Mouse (Mus musculus) embryonic facial prominence, embryonic 13.5 days (tissue): ENCODE data around the gene Ctdspl. TPM values are rescaled to one million over a fixed set of nuclear protein-coding genes. Genes with fewer than 3 reads are reported as not detected.

ENCODE experiments used
- ATAC-seq: fragments of 200-750 bp; cut with Nextera tagmentation; 2 replicates; pipeline ENCODE4 v1.8.0; 2017; ENCODE audit warnings: low read depth; ENCODE audit not compliant: insufficient number of reproducible peaks, insufficient read depth, low FRiP score, low TSS enrichment
- H3K27ac ChIP-seq: fragments of 300-500 bp; sonication (generic); 2 replicates; pipeline ENCODE4 v1.5.1; 2015; ENCODE audit warnings: moderate library complexity, mild to moderate bottlenecking, inconsistent platforms
- H3K27me3 ChIP-seq: fragments of 300-500 bp; sonication (generic); 2 replicates; pipeline ENCODE4 v1.6.1; 2015; ENCODE audit warnings: mild to moderate bottlenecking, inconsistent platforms
- H3K36me3 ChIP-seq: fragments of 300-500 bp; sonication (generic); 2 replicates; pipeline ENCODE4 v1.6.1; 2015; ENCODE audit warnings: mild to moderate bottlenecking, inconsistent platforms
- H3K4me1 ChIP-seq: fragments of 300-500 bp; sonication (generic); 2 replicates; pipeline ENCODE4 v1.6.1; 2015; ENCODE audit warnings: inconsistent platforms
- H3K4me2 ChIP-seq: fragments of 300-500 bp; sonication (generic); 2 replicates; pipeline ENCODE4 v1.6.1; 2015; ENCODE audit warnings: moderate library complexity, mild to moderate bottlenecking, inconsistent platforms
- H3K4me3 ChIP-seq: fragments of 300-500 bp; sonication (generic); 2 replicates; pipeline ENCODE4 v1.5.1; 2015; ENCODE audit warnings: mild to moderate bottlenecking, inconsistent platforms
- H3K9ac ChIP-seq: fragments of 300-500 bp; sonication (generic); 2 replicates; pipeline ENCODE4 v1.6.1; 2015; ENCODE audit warnings: mild to moderate bottlenecking, inconsistent platforms
- H3K9me3 ChIP-seq: fragments of 300-500 bp; sonication (generic); 2 replicates; pipeline ENCODE4 v1.6.1; 2016; ENCODE audit warnings: inconsistent platforms
- WGBS: fragments of 180-500 bp; shearing (Covaris S2); methylation state at CpG from one replicate; pipeline ENCODE4 v1.1.7; 2015; ENCODE audit warnings: mixed read lengths; 5-methylcytosine and 5-hydroxymethylcytosine counted together
- polyA plus RNA-seq: library from polyadenylated mRNA; unstranded; fragments of >200 nt; fragmentation: Nextera tagmentation; extraction: Ambion mirVana; gene quantifications from 2 replicates; pipeline ENCODE4 v1.2.1, GENCODE M21; 2015

Gene Ctdspl
- polyA plus RNA-seq, 1 experiment from 2014 or later, result 20.6 TPM

- H3K4me3 ChIP-seq, result no peak overlapping the region
- ATAC-seq, result no peak
- no peak overlapping the region for H3K4me2 ChIP-seq
- H3K27me3 ChIP-seq, result no peaks in the 10 kb centered on the region
- no peaks in the 10 kb centered on the region for H3K9me3 ChIP-seq
- H3K27ac ChIP-seq, result peak overlapping the region; percentile 55
- WGBS, result 85% methylated on average over 21 of the region's 21 CpGs
- H3K9ac ChIP-seq, result no peak overlapping the region
- H3K4me1 ChIP-seq, result peaks cover 73% of the 10 kb centered on the region
- H3K36me3 ChIP-seq, result peaks cover 3% of the 10 kb centered on the region; the same call in 1 of the 2 replicates
Measured at GRCm38 (mm10) chr9:118991750-118992585, 65.7 kb downstream of the Ctdspl start.

GRCm38 (mm10) chr9:118992586-118992955, 66.3 kb downstream of the Ctdspl start:
- ATAC-seq, result no peak
- H3K4me3 ChIP-seq, result no peak overlapping the region
- H3K27me3 ChIP-seq, result no peaks in the 10 kb centered on the region
- peak overlapping the region; percentile 19; the same call in 1 of the 2 replicates for H3K27ac ChIP-seq
- WGBS, result 75% methylated on average over 5 of the region's 5 CpGs
- H3K9me3 ChIP-seq, result no peaks in the 10 kb centered on the region
- H3K9ac ChIP-seq, result no peak overlapping the region
- peaks cover 67% of the 10 kb centered on the region for H3K4me1 ChIP-seq
- peaks cover 3% of the 10 kb centered on the region; the same call in 1 of the 2 replicates for H3K36me3 ChIP-seq
- H3K4me2 ChIP-seq, result no peak overlapping the region

GRCm38 (mm10) chr9:118994524-118995227, 68.4 kb downstream of the Ctdspl start:
- Histone ChIP-seq H3K36me3 (peaks cover 5% of the 10 kb centered on the region; the same call in 1 of the 2 replicates), H3K4me1 (peaks cover 54% of the 10 kb centered on the region), H3K4me3 (no peak overlapping the region), H3K27ac (peak overlapping the region; percentile 44; the same call in 1 of the 2 replicates), H3K27me3 (no peaks in the 10 kb centered on the region), H3K9ac (no peak overlapping the region), H3K4me2 (no peak overlapping the region), H3K9me3 (no peaks in the 10 kb centered on the region)
- 71% methylated on average over 12 of the region's 12 CpGs for WGBS
- no peak for ATAC-seq

- no peak overlapping the region for H3K4me2 ChIP-seq
- no peak for ATAC-seq
- H3K36me3 ChIP-seq, result peaks cover 9% of the 10 kb centered on the region
- H3K4me1 ChIP-seq, result peaks cover 48% of the 10 kb centered on the region
- WGBS, result 71% methylated on average over 6 of the region's 6 CpGs
- no peak overlapping the region for H3K9ac ChIP-seq
- H3K9me3 ChIP-seq, result no peaks in the 10 kb centered on the region
- H3K27ac ChIP-seq, result peak overlapping the region; percentile 44; the same call in 1 of the 2 replicates
- H3K4me3 ChIP-seq, result no peak overlapping the region
- H3K27me3 ChIP-seq, result no peaks in the 10 kb centered on the region
Measured at GRCm38 (mm10) chr9:118995539-118995938, 69.3 kb downstream of the Ctdspl start.

- Histone ChIP-seq H3K27ac (no peak overlapping the region), H3K9ac (no peak overlapping the region), H3K9me3 (no peaks in the 10 kb centered on the region), H3K36me3 (peaks cover 15% of the 10 kb centered on the region), H3K4me3 (no peak overlapping the region), H3K4me2 (no peak overlapping the region), H3K4me1 (peaks cover 43% of the 10 kb centered on the region), H3K27me3 (no peaks in the 10 kb centered on the region)
- ATAC-seq, result no peak
- WGBS, result 95% methylated on average over 6 of the region's 6 CpGs
Measured at GRCm38 (mm10) chr9:118997241-118997640, 71.0 kb downstream of the Ctdspl start.

GRCm38 (mm10) chr9:119000196-119000595, 73.9 kb downstream of the Ctdspl start:
- Histone ChIP-seq H3K4me2 (no peak overlapping the region), H3K4me3 (no peak overlapping the region), H3K27me3 (no peaks in the 10 kb centered on the region), H3K4me1 (peaks cover 57% of the 10 kb centered on the region), H3K9ac (no peak overlapping the region), H3K36me3 (peaks cover 12% of the 10 kb centered on the region), H3K27ac (no peak overlapping the region), H3K9me3 (no peaks in the 10 kb centered on the region)
- whole genome bisulfite sequencing, result 64% methylated on average over 6 of the region's 6 CpGs
- no peak for ATAC-seq

- no peak for ATAC-seq
- H3K4me2 ChIP-seq, result no peak overlapping the region
Measured at GRCm38 (mm10) chr9:119002267-119002666, 76.0 kb downstream of the Ctdspl start.

GRCm38 (mm10) chr9:119003990-119004702, 77.9 kb downstream of the Ctdspl start:
- Histone ChIP-seq H3K4me1 (peaks cover 70% of the 10 kb centered on the region), H3K27me3 (no peaks in the 10 kb centered on the region), H3K36me3 (peaks cover 12% of the 10 kb centered on the region), H3K4me2 (no peak overlapping the region), H3K9me3 (no peaks in the 10 kb centered on the region), H3K4me3 (no peak overlapping the region), H3K9ac (no peak overlapping the region), H3K27ac (peak overlapping the region; percentile 44; the same call in 1 of the 2 replicates)
- WGBS, result 70% methylated on average over 23 of the region's 23 CpGs
- ATAC-seq, result no peak

More at GRCm38 (mm10) chr9:119002267-119002666, 76.0 kb downstream of the Ctdspl start:
- 68% methylated on average over 17 of the region's 17 CpGs for WGBS
- Histone ChIP-seq H3K36me3 (peaks cover 12% of the 10 kb centered on the region), H3K4me3 (no peak overlapping the region), H3K9ac (no peak overlapping the region; the same call in 1 of the 2 replicates), H3K4me1 (peaks cover 62% of the 10 kb centered on the region), H3K27me3 (no peaks in the 10 kb centered on the region), H3K27ac (peak overlapping the region; percentile 68), H3K9me3 (no peaks in the 10 kb centered on the region)

- ATAC-seq, result no peak
- 0 out of 2 replicates have a peak overlapping the region, but pooled peaks have one; percentile 5 for H3K27ac ChIP-seq
Measured at GRCm38 (mm10) chr9:119004703-119005076, 78.4 kb downstream of the Ctdspl start.

GRCm38 (mm10) chr9:119005303-119006029, 79.2 kb downstream of the Ctdspl start:
- ATAC-seq, result no peak
- peaks cover 6% of the 10 kb centered on the region; the same call in 1 of the 2 replicates for H3K36me3 ChIP-seq
- peaks cover 77% of the 10 kb centered on the region for H3K4me1 ChIP-seq
- no peaks in the 10 kb centered on the region for H3K27me3 ChIP-seq
- H3K9ac ChIP-seq, result no peak overlapping the region
- no peak overlapping the region for H3K4me3 ChIP-seq
- WGBS, result 59% methylated on average over 15 of the region's 15 CpGs
- H3K9me3 ChIP-seq, result no peaks in the 10 kb centered on the region
- no peak overlapping the region for H3K4me2 ChIP-seq
- H3K27ac ChIP-seq, result 0 out of 2 replicates have a peak overlapping the region, but pooled peaks have one; percentile 4

More at GRCm38 (mm10) chr9:119004703-119005076, 78.4 kb downstream of the Ctdspl start:
- Histone ChIP-seq H3K9ac (no peak overlapping the region), H3K27me3 (no peaks in the 10 kb centered on the region), H3K4me1 (peaks cover 69% of the 10 kb centered on the region), H3K9me3 (no peaks in the 10 kb centered on the region), H3K4me3 (no peak overlapping the region), H3K36me3 (peaks cover 9% of the 10 kb centered on the region), H3K4me2 (no peak overlapping the region)
- whole genome bisulfite sequencing, result 76% methylated on average over 16 of the region's 16 CpGs

- H3K4me3 ChIP-seq, result no peak overlapping the region
- WGBS, result 78% methylated on average over 10 of the region's 10 CpGs
- no peaks in the 10 kb centered on the region for H3K36me3 ChIP-seq
- no peaks in the 10 kb centered on the region for H3K9me3 ChIP-seq
- no peak overlapping the region for H3K27ac ChIP-seq
- no peak overlapping the region for H3K9ac ChIP-seq
- no peak overlapping the region for H3K4me2 ChIP-seq
- no peaks in the 10 kb centered on the region for H3K27me3 ChIP-seq
- ATAC-seq, result no peak
- H3K4me1 ChIP-seq, result peaks cover 72% of the 10 kb centered on the region
Measured at GRCm38 (mm10) chr9:119007266-119007665, 81.0 kb downstream of the Ctdspl start.
